21 mouse cellular contexts compared by ENCODE assay signal in genomic region chr6:108058066-108058465, GRCm38 (mm10). TPM values are rescaled to one million over a fixed set of nuclear protein-coding genes. Genes with fewer than 3 reads are reported as not detected.
DNase-seq lines count a peak whose midpoint lies in the region; ATAC-seq and TF ChIP-seq lines count a peak whose summit lies in the region.
"Had no signal": no experiment of that assay in that cellular context is flagged by ENCODE, and none has a peak within 500 bp of the region (broad histone marks: within the 10 kb centered on the region; RNA-seq: fewer than 3 reads in every experiment).

No protein-coding gene starts in this region.

- TF ChIP-seq POLR2A in brain, embryonic 14.5 days (IDR thresholded peaks at IDR 0.05; ENCODE audit: borderline replicate concordance, extremely low read depth, insufficient read depth, insufficient read length, poor library complexity, severe bottlenecking): no peak

- no peaks in the 10 kb centered on the region for H3K9me3 ChIP-seq in forebrain, embryonic 16.5 days (ENCODE audit: control insufficient read depth, low read length)
- H3K9me3 ChIP-seq: heart, embryonic 12.5 days; intestine, embryonic 15.5 days; limb, embryonic 15.5 days; midbrain, embryonic 12.5 days had no signal

- 72% methylated on average over 5 of the region's 5 CpGs for WGBS in forebrain, embryonic 16.5 days

- H3K27me3 ChIP-seq in forebrain, embryonic 16.5 days (replicated peaks; ENCODE audit: control insufficient read depth, insufficient read depth, low read length): no peaks in the 10 kb centered on the region
- H3K27me3 ChIP-seq: heart, embryonic 12.5 days; intestine, embryonic 15.5 days; limb, embryonic 15.5 days; midbrain, embryonic 12.5 days had no signal

- H3K4me3 ChIP-seq in forebrain, embryonic 16.5 days (replicated peaks; ENCODE audit: low read length): no peak overlapping the region
- H3K4me3 ChIP-seq: gastrocnemius, adult 2 months; heart, embryonic 12.5 days; intestine, embryonic 15.5 days; limb, embryonic 15.5 days; midbrain, embryonic 12.5 days had no signal

- peak; percentile 63 to 65 for DNase-seq in cerebellum, postnatal 10 days
- peak; percentile 40 for DNase-seq in kidney, adult 9 months
- DNase-seq in kidney, postnatal 4 days: no peak
- peak; percentile 41 for DNase-seq in brain, embryonic 14.5 days (ENCODE audit: low read depth)
- DNase-seq in adrenal gland, postnatal 14 days: no peak
- DNase-seq: adrenal gland, postnatal 36 days; B cell, adult 2 months; embryo, embryonic 11 days; gastrocnemius, adult 2 months; heart, adult 11 months; heart, postnatal 14 days; liver, postnatal 0 days; lung, postnatal 10 days; thymus, adult 2 months had no signal

- H3K4me2 ChIP-seq in forebrain, embryonic 16.5 days (ENCODE audit: low read length): no peak overlapping the region
- H3K4me2 ChIP-seq: heart, embryonic 12.5 days; hindbrain, embryonic 14.5 days; intestine, embryonic 15.5 days; limb, embryonic 15.5 days; midbrain, embryonic 12.5 days had no signal

- peaks cover 9% of the 10 kb centered on the region; the same call in 1 of the 2 replicates for H3K4me1 ChIP-seq in forebrain, embryonic 16.5 days (replicated peaks; ENCODE audit: control insufficient read depth, insufficient read depth, low read length)
- H3K4me1 ChIP-seq: heart, embryonic 12.5 days; intestine, embryonic 15.5 days; limb, embryonic 15.5 days; midbrain, embryonic 12.5 days had no signal

- H3K9ac ChIP-seq in forebrain, embryonic 16.5 days (replicated peaks; ENCODE audit: low read depth, low read length): no peak overlapping the region
- H3K9ac ChIP-seq: heart, embryonic 12.5 days; hindbrain, embryonic 14.5 days; intestine, embryonic 15.5 days; limb, embryonic 15.5 days; liver, postnatal 0 days; midbrain, embryonic 12.5 days had no signal

- no peak for TF ChIP-seq CTCF in brain, embryonic 14.5 days (IDR thresholded peaks at IDR 0.05; ENCODE audit: borderline replicate concordance, extremely low read depth, insufficient read depth, insufficient read length)

- no peak overlapping the region for H3K27ac ChIP-seq in forebrain, embryonic 16.5 days (ENCODE audit: low read length)
- H3K27ac ChIP-seq: gastrocnemius, adult 2 months; hindbrain, embryonic 14.5 days; intestine, embryonic 15.5 days; limb, embryonic 15.5 days; midbrain, embryonic 12.5 days had no signal

- no peak for ATAC-seq in cerebellum, adult (ENCODE audit: insufficient number of reproducible peaks, low FRiP score, low TSS enrichment)
- peak; percentile 53 for ATAC-seq in forebrain, embryonic 16.5 days
- ATAC-seq: intestine, embryonic 15.5 days; liver, postnatal 0 days had no signal

- H3K36me3 ChIP-seq in forebrain, embryonic 16.5 days (ENCODE audit: control insufficient read depth, insufficient read depth): no peaks in the 10 kb centered on the region
- H3K36me3 ChIP-seq: heart, embryonic 12.5 days; intestine, embryonic 15.5 days; limb, embryonic 15.5 days; midbrain, embryonic 12.5 days had no signal

RNA-seq across cellular contexts. Expression of gene Setmar, which starts 6.8 kb away (rescaled TPM):
- polyA plus RNA-seq in brain, embryonic 14.5 days (2012; rRNA removed): 5.9 and 7.3 TPM in 2 replicates
- polyA plus RNA-seq in forebrain, embryonic 16.5 days (2015; fragmentation: Nextera tagmentation; extraction: Ambion mirVana): 6.3 and 6.8 TPM in 2 replicates
- 6.0 and 6.1 TPM in 2 replicates for total RNA-seq in adrenal gland, postnatal 14 days (2021)

Comparison
In these comparisons a context has a peak if more than half of its experiments do, and no peak if none do; other contexts are left out.
1. DNase-seq: peak in cerebellum, postnatal 10 days (2 of 2), kidney, adult 9 months (single experiment) and brain, embryonic 14.5 days (single experiment); none in kidney, postnatal 4 days (0 of 2) and adrenal gland, postnatal 14 days (single experiment).